Mouse (Mus musculus) hindbrain, postnatal 0 days (tissue): ENCODE measurements around the gene Arpc5l. TPM values are rescaled to one million over a fixed set of nuclear protein-coding genes. Genes with fewer than 3 reads are reported as not detected.
A peak's percentile ranks its signal among the peaks of the same experiment; 100 is the strongest.

Experiments used
- ATAC-seq: fragments of 200-750 bp; cut with Nextera tagmentation; 2 replicates; pipeline ENCODE4 v1.8.0; 2017; ENCODE audit warnings: mild to moderate bottlenecking, moderate TSS enrichment, moderate library complexity
- DNase-seq: peaks from one replicate; pipeline ENCODE4 v3.0.0-alpha.2; 2015; ENCODE audit warnings: low spot score
- H3K27ac ChIP-seq: fragments of 300-500 bp; sonication (generic); 2 replicates; pipeline ENCODE4 v1.5.1; 2014; ENCODE audit warnings: mild to moderate bottlenecking
- H3K27me3 ChIP-seq: fragments of 300-500 bp; sonication (generic); 2 replicates; pipeline ENCODE4 v1.6.1; 2014; ENCODE audit warnings: low read length, mixed read lengths; ENCODE audit not compliant: insufficient read depth
- H3K36me3 ChIP-seq: fragments of 300-500 bp; sonication (generic); 2 replicates; pipeline ENCODE4 v1.6.1; 2014; ENCODE audit warnings: low read length, mixed read lengths; ENCODE audit not compliant: insufficient read depth
- H3K4me1 ChIP-seq: fragments of 300-500 bp; sonication (generic); 2 replicates; pipeline ENCODE4 v1.6.1; 2014; ENCODE audit warnings: antibody characterized with exemption, low read length, mixed read lengths; ENCODE audit not compliant: insufficient read depth
- H3K4me2 ChIP-seq: fragments of 300-500 bp; sonication (generic); 2 replicates; pipeline ENCODE4 v1.6.1; 2014; ENCODE audit warnings: low read depth, mild to moderate bottlenecking, low read length, moderate library complexity, mixed read lengths
- H3K4me3 ChIP-seq: fragments of 300-500 bp; sonication (generic); 2 replicates; pipeline ENCODE4 v1.5.1; 2014; ENCODE audit warnings: low read length
- H3K9ac ChIP-seq: fragments of 300-500 bp; sonication (generic); replicated peaks from 2 replicates; pipeline ENCODE4 v1.6.1; 2014; ENCODE audit warnings: mild to moderate bottlenecking, low read length, moderate library complexity, mixed read lengths
- H3K9me3 ChIP-seq: fragments of 300-500 bp; sonication (generic); 2 replicates; pipeline ENCODE4 v1.6.1; 2016; ENCODE audit warnings: low read length, mixed read lengths
- CTCF ChIP-seq: IDR thresholded peaks from 2 replicates; pipeline ENCODE4 v1.5.1; 2016; ENCODE audit warnings: antibody characterized with exemption, control low read depth, low read depth
- WGBS: fragments of 180-500 bp; shearing (Covaris S2); extraction: QIAGEN DNeasy Blood & Tissue Kit; methylation state at CpG from one replicate; pipeline ENCODE4 v1.1.7; 2014; 5-methylcytosine and 5-hydroxymethylcytosine counted together
- polyA plus RNA-seq: library from polyadenylated mRNA; unstranded; fragments of >200 nt; fragmentation: Nextera tagmentation; extraction: Ambion mirVana; gene quantifications from 2 replicates; pipeline ENCODE4 v1.2.1, GENCODE M21; 2015
- total RNA-seq: library from RNA; depleted of rRNA; stranded (reverse); fragments of >200 nt; gene quantifications from 2 replicates; pipeline ENCODE4 v1.2.3, GENCODE M21; 2014; rRNA removed

Gene Arpc5l
- total and polyA plus RNA-seq, 2 experiments from 2014 or later = 63.8 to 181 TPM

- Histone ChIP-seq H3K9me3 (no peaks in the 10 kb centered on the region), H3K36me3 (peaks cover 10% of the 10 kb centered on the region), H3K4me2 (peak overlapping the region; percentile 86), H3K27me3 (no peaks in the 10 kb centered on the region), H3K9ac (peak overlapping the region; percentile 92), H3K4me1 (no peaks in the 10 kb centered on the region), H3K27ac (peak overlapping the region; percentile 89), H3K4me3 (peak overlapping the region; percentile 94)
- DNase-seq (no peak), ATAC-seq (peak; percentile 88)
- WGBS = 5% methylated on average over 25 of the region's 25 CpGs
- TF ChIP-seq CTCF = no peak
Measured at GRCm38 (mm10) chr2:39064687-39065399, 59.7 kb downstream of the Arpc5l start.

Other genes starting within 250 kb of the Arpc5l start
- gene Nr6a1, start 77.7 kb upstream of the Arpc5l start, total RNA-seq = 9.0 and 11.1 TPM in 2 replicates
- gene Nr6a1, start 77.7 kb upstream of the Arpc5l start, polyA plus RNA-seq = 1.6 and 1.8 TPM in 2 replicates
- gene Olfml2a, start 73.4 kb upstream of the Arpc5l start, total RNA-seq = 7.5 and 8.8 TPM in 2 replicates
- 2.7 and 3.3 TPM in 2 replicates for gene Olfml2a, start 73.4 kb upstream of the Arpc5l start, polyA plus RNA-seq
- gene Wdr38, start 7.9 kb upstream of the Arpc5l start, total RNA-seq = 0.93 and 1.2 TPM in 2 replicates
- gene Wdr38, start 7.9 kb upstream of the Arpc5l start, polyA plus RNA-seq = 0.66 and 0.73 TPM in 2 replicates
- gene Rpl35, start 276 bp downstream of the Arpc5l start, total RNA-seq = 41.1 and 46.1 TPM in 2 replicates
- gene Rpl35, start 276 bp downstream of the Arpc5l start, polyA plus RNA-seq = 600 and 645 TPM in 2 replicates
- 12.8 and 17.4 TPM in 2 replicates for gene Golga1, start 60.2 kb downstream of the Arpc5l start, total RNA-seq
- 27.7 and 30.3 TPM in 2 replicates for gene Golga1, start 60.2 kb downstream of the Arpc5l start, polyA plus RNA-seq
- gene Scai, start 185.4 kb downstream of the Arpc5l start, total RNA-seq = 67.1 and 124 TPM in 2 replicates
- 13.8 and 14.5 TPM in 2 replicates for gene Scai, start 185.4 kb downstream of the Arpc5l start, polyA plus RNA-seq
- 42.8 and 46.1 TPM in 2 replicates for gene Ppp6c, start 221.1 kb downstream of the Arpc5l start, total RNA-seq
- gene Ppp6c, start 221.1 kb downstream of the Arpc5l start, polyA plus RNA-seq = 48.6 and 50.3 TPM in 2 replicates